Mouse (Mus musculus) limb, embryonic 11.5 days (tissue): ENCODE results near the gene Olfr62. TPM values are rescaled to one million over a fixed set of nuclear protein-coding genes. Genes with fewer than 3 reads are reported as not detected.

Experiments used
- ATAC-seq: fragments of 200-750 bp; cut with Nextera tagmentation; 2 replicates; pipeline ENCODE4 v1.8.0; 2017; ENCODE audit warnings: low read depth; ENCODE audit not compliant: insufficient number of reproducible peaks, low FRiP score, low TSS enrichment
- DNase-seq: peaks from one replicate; pipeline ENCODE4 v3.0.0-alpha.2; 2015; ENCODE audit warnings: low spot score
- H3K27ac ChIP-seq: fragments of 300-500 bp; sonication (generic); replicated peaks from 2 replicates; pipeline ENCODE4 v1.5.1; 2014; ENCODE audit warnings: low read depth, mild to moderate bottlenecking, low read length
- H3K27me3 ChIP-seq: fragments of 300-500 bp; sonication (generic); 2 replicates; pipeline ENCODE4 v1.6.1; 2014; ENCODE audit warnings: mild to moderate bottlenecking, low read length, mixed read lengths; ENCODE audit not compliant: control insufficient read depth, insufficient read depth
- H3K36me3 ChIP-seq: fragments of 300-500 bp; sonication (generic); 2 replicates; pipeline ENCODE4 v1.6.1; 2014; ENCODE audit warnings: mild to moderate bottlenecking, low read length, moderate library complexity, mixed read lengths; ENCODE audit not compliant: control insufficient read depth, insufficient read depth
- H3K4me1 ChIP-seq: fragments of 300-500 bp; sonication (generic); 2 replicates; pipeline ENCODE4 v1.6.1; 2014; ENCODE audit warnings: low read length, mixed read lengths; ENCODE audit not compliant: control insufficient read depth, insufficient read depth
- H3K4me2 ChIP-seq: fragments of 300-500 bp; sonication (generic); 2 replicates; pipeline ENCODE4 v1.6.1; 2014; ENCODE audit warnings: low read depth, mild to moderate bottlenecking, moderate library complexity; ENCODE audit not compliant: severe bottlenecking
- H3K4me3 ChIP-seq: fragments of 300-500 bp; sonication (generic); 2 replicates; pipeline ENCODE4 v1.5.1; 2014; ENCODE audit warnings: low read depth, low read length
- H3K9ac ChIP-seq: fragments of 300-500 bp; sonication (generic); 2 replicates; pipeline ENCODE4 v1.6.1; 2014; ENCODE audit warnings: mild to moderate bottlenecking, low read length
- H3K9me3 ChIP-seq: fragments of 300-500 bp; sonication (generic); 2 replicates; pipeline ENCODE4 v1.6.1; 2016; ENCODE audit warnings: low read length; ENCODE audit not compliant: control insufficient read depth
- WGBS: fragments of 180-500 bp; shearing (Covaris S2); extraction: QIAGEN DNeasy Blood & Tissue Kit; methylation state at CpG from one replicate; pipeline ENCODE4 v1.1.7; 2014; 5-methylcytosine and 5-hydroxymethylcytosine counted together
- polyA plus RNA-seq: library from polyadenylated mRNA; unstranded; fragments of >200 nt; fragmentation: Nextera tagmentation; extraction: Ambion mirVana; gene quantifications from 2 replicates; pipeline ENCODE4 v1.2.1, GENCODE M21; 2014

Olfr62 gene
- polyA plus RNA-seq: not detected in 2 replicates

GRCm38 (mm10) chr4:118658652-118659051 lies at the start of gene Olfr62:
Olfr62 (plus strand) TSS chr4:118658952.
- DNase-seq (no peak), ATAC-seq (no peak)
- Histone ChIP-seq H3K9me3 (no peaks in the 10 kb centered on the region), H3K9ac (no peak within 1 kb of the TSS), H3K4me3 (no peak within 1 kb of the TSS), H3K4me1 (no peaks in the 10 kb centered on the region), H3K36me3 (no peaks in the 10 kb centered on the region), H3K27ac (no peak within 1 kb of the TSS), H3K4me2 (no peak within 1 kb of the TSS), H3K27me3 (no peaks in the 10 kb centered on the region)

GRCm38 (mm10) chr4:118609836-118610235 lies 48.9 kb upstream of the Olfr62 start:
- Histone ChIP-seq H3K27ac (no peak overlapping the region), H3K4me1 (no peaks in the 10 kb centered on the region), H3K9me3 (no peaks in the 10 kb centered on the region), H3K27me3 (no peaks in the 10 kb centered on the region), H3K4me3 (no peak overlapping the region), H3K36me3 (no peaks in the 10 kb centered on the region), H3K4me2 (no peak overlapping the region), H3K9ac (no peak overlapping the region)
- WGBS: 75% methylated on average over 3 of the region's 3 CpGs
- ATAC-seq (no peak), DNase-seq (no peak)

GRCm38 (mm10) chr4:118612619-118613018 lies 46.1 kb upstream of the Olfr62 start:
- 20% methylated on average over 11 of the region's 11 CpGs for WGBS

GRCm38 (mm10) chr4:118615412-118615811 lies 43.3 kb upstream of the Olfr62 start:
- Histone ChIP-seq H3K36me3 (no peaks in the 10 kb centered on the region), H3K4me1 (no peaks in the 10 kb centered on the region), H3K4me2 (no peak overlapping the region), H3K4me3 (no peak overlapping the region), H3K27me3 (no peaks in the 10 kb centered on the region), H3K9me3 (0 out of 2 replicates have a peak, but pooled peaks cover 2% of the 10 kb centered on the region), H3K9ac (no peak overlapping the region), H3K27ac (no peak overlapping the region)
- DNase-seq (no peak), ATAC-seq (no peak)
- 89% methylated on average over 11 of the region's 11 CpGs for WGBS

More at GRCm38 (mm10) chr4:118612619-118613018, 46.1 kb upstream of the Olfr62 start:
- Histone ChIP-seq H3K27me3 (no peaks in the 10 kb centered on the region), H3K4me3 (no peak overlapping the region), H3K27ac (no peak overlapping the region), H3K36me3 (no peaks in the 10 kb centered on the region), H3K4me2 (no peak overlapping the region), H3K9ac (no peak overlapping the region), H3K4me1 (no peaks in the 10 kb centered on the region), H3K9me3 (no peaks in the 10 kb centered on the region)
- ATAC-seq (no peak), DNase-seq (peak; percentile 67)

GRCm38 (mm10) chr4:118620279-118620966 lies 38.3 kb upstream of the Olfr62 start, which contains the start of the genes Cfap57 and Ebna1bp2:
Cfap57 (minus strand) TSS chr4:118620777.
Ebna1bp2 (plus strand) TSS chr4:118620799.
- Histone ChIP-seq H3K9me3 (0 out of 2 replicates have a peak, but pooled peaks cover 2% of the 10 kb centered on the region), H3K9ac (peak within 1 kb of the TSS; percentile 71), H3K27ac (no peak within 1 kb of the TSS), H3K4me1 (peaks cover 7% of the 10 kb centered on the region; the same call in 1 of the 2 replicates), H3K27me3 (no peaks in the 10 kb centered on the region), H3K36me3 (peaks cover 10% of the 10 kb centered on the region; the same call in 1 of the 2 replicates), H3K4me2 (peak within 1 kb of the TSS; percentile 87), H3K4me3 (peak within 1 kb of the TSS; percentile 78)
- DNase-seq (peak; percentile 93), ATAC-seq (peak; percentile 92)
- under 1% methylated on average over 35 of the region's 41 CpGs for WGBS

GRCm38 (mm10) chr4:118620967-118621320 lies 37.8 kb upstream of the Olfr62 start:
- peak overlapping the region; percentile 71 for H3K9ac ChIP-seq
- peak overlapping the region; percentile 87 for H3K4me2 ChIP-seq
- peak overlapping the region; percentile 78 for H3K4me3 ChIP-seq
- H3K27ac ChIP-seq: no peak overlapping the region
- 1% methylated on average over 23 of the region's 23 CpGs for WGBS
- no peak for DNase-seq
- peaks cover 10% of the 10 kb centered on the region; the same call in 1 of the 2 replicates for H3K36me3 ChIP-seq
- H3K9me3 ChIP-seq: 0 out of 2 replicates have a peak, but pooled peaks cover 2% of the 10 kb centered on the region
- H3K27me3 ChIP-seq: no peaks in the 10 kb centered on the region
- 0 out of 2 replicates have a peak, but pooled peaks have one; percentile 29 for ATAC-seq
- peaks cover 7% of the 10 kb centered on the region; the same call in 1 of the 2 replicates for H3K4me1 ChIP-seq

- DNase-seq: no peak
- Histone ChIP-seq H3K36me3 (peaks cover 12% of the 10 kb centered on the region), H3K9me3 (0 out of 2 replicates have a peak, but pooled peaks cover 2% of the 10 kb centered on the region), H3K9ac (no peak overlapping the region), H3K27me3 (no peaks in the 10 kb centered on the region), H3K4me3 (peak overlapping the region; percentile 78), H3K4me1 (peaks cover 7% of the 10 kb centered on the region; the same call in 1 of the 2 replicates), H3K27ac (no peak overlapping the region), H3K4me2 (peak overlapping the region; percentile 87)
- 89% methylated on average over 9 of the region's 9 CpGs for WGBS
- ATAC-seq: no peak
Measured at GRCm38 (mm10) chr4:118621781-118622180, 37.0 kb upstream of the Olfr62 start.

GRCm38 (mm10) chr4:118630261-118630660 lies 28.5 kb upstream of the Olfr62 start:
- ATAC-seq (no peak), DNase-seq (no peak)
- WGBS: 94% methylated on average over 5 of the region's 5 CpGs
- Histone ChIP-seq H3K27ac (no peak overlapping the region), H3K36me3 (peaks cover 3% of the 10 kb centered on the region), H3K4me1 (no peaks in the 10 kb centered on the region), H3K9ac (no peak overlapping the region), H3K4me3 (no peak overlapping the region), H3K27me3 (no peaks in the 10 kb centered on the region), H3K9me3 (no peaks in the 10 kb centered on the region), H3K4me2 (no peak overlapping the region)
